Mouse (Mus musculus): ENCODE data around the gene Wnt1. TPM values are rescaled to one million over a fixed set of nuclear protein-coding genes. Genes with fewer than 3 reads are reported as not detected.
"Not testable (repeated sequence)": the region's sequence is repeated elsewhere in the genome, so short reads cannot be mapped to it uniquely, and the experiment has no call there.

The Wnt1 gene
- total RNA-seq, 2 experiments from 2014 or later: not detected

DNA sequence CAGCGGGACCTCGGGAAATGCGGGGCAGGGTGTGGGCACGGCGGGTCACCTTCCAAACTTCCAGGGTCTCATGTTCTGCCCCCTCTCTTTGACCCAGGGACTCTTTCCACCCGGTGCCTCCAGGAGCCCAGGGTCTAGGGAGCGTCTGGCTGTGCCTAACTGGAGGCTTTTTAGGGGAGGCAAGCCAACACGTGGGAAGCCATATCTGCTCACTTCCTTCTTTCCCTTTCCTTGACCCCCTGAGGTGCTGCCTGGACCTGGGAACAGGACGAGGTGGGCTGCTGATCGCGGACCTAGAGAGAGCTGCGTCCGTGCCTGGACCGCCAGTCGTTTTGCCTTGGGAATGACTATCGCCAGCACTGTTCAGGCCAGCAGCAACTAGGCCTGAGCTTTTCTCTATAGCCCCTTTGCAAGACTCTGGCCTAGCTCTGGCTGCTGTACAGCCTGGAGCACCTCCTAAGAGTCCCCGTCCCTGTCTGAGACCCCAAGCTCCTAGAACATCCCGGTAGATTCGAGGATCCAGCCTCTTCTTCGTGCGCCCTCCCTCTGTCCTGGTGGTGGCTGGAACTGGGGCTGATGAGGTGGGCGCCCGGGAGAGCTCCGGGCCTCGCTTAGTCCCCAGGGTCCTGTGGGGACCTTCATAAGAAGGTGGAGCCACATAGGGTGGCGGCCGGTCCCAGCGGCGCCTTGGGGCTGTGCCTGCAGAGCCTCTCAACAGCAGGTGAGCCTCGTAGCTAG lies 16.6 kb downstream of the Wnt1 start:
- no peak for DNase-seq

GRCm38 (mm10) chr15:98806809-98807770 lies 17.4 kb downstream of the Wnt1 start:
- DNase-seq: no peak

DNA sequence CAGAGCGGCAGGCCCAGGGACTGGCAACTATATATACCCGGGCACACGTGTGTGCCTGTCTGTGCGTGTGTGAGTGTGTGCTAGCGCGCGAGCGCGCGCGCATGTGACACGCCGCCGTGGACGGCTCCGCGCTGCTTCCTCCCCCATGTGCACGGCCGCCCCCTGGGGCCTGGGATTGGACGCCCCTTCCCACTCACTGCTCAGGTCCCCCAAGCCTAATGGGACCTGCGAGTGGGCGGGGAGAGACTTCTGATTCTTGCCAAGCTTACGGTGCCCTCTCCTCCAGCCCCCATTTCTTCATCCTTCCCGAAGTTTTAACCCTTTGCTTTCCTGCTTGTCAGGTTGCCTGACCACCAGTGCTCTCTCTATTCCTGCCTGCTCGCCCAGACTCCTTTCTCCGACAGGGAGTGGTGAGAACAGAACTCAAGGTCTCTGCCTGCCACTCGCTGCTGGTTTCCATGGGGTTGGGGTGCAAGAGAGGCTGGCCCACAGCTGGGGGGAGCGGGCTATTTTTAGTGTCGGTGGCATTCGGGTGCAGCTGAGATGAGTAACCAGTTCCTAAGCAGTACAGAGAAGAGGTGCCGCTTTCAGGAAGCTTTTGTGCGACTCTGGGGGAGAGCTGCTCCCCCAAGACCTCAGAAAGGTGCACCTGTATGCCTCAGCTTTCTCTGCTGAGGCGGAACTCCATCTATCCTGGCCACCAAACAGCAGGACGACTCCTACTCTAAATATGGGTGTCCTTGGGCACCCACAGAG lies 18.4 kb downstream of the Wnt1 start:
- no peak for DNase-seq

- no peak for DNase-seq
Observed at GRCm38 (mm10) chr15:98808651-98809134, 19.0 kb downstream of the Wnt1 start.

DNA sequence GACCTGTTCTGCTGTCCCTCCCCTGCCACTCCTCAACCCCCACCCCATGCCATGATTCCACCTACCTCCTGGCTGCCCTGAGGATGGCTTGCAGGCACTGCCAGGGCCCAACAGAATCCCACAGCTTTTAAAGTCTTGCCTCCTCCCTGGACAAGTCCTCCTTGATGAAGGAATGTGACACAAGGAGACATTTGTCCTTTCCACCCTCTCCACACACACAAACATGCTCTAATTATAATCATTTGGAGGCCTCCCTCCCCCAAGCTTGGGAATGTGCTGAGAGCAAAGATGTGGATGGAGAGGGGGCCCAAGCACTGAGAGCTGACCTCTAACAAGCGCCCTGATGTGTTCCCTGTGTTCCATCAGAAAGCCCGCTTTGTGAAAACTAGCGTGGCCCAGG lies 19.7 kb downstream of the Wnt1 start, which contains the start of gene Ddn:
Gene Ddn (minus strand): TSS at position 101 of the 400 bp plus-strand sequence.
- DNase-seq: no peak

DNA sequence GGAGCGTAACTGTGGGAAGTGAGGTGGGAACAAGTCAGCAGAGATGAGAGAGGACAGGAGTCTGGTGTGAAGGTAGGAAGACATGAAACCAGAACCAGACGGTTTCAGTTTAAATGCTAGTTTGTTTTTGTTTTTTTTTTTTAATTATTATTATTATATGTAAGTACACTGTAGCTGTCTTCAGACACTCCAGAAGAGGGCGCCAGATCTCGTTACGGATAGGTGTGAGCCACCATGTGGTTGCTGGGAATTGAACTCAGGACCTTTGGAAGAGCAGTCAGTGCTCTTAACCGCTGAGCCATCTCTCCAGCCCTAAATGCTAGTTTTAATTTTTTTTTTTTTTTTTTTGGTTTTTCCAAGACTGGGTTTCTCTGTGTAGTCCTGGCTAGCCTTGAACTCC lies 20.6 kb downstream of the Wnt1 start:
- DNase-seq: not testable (repeated sequence)

DNA sequence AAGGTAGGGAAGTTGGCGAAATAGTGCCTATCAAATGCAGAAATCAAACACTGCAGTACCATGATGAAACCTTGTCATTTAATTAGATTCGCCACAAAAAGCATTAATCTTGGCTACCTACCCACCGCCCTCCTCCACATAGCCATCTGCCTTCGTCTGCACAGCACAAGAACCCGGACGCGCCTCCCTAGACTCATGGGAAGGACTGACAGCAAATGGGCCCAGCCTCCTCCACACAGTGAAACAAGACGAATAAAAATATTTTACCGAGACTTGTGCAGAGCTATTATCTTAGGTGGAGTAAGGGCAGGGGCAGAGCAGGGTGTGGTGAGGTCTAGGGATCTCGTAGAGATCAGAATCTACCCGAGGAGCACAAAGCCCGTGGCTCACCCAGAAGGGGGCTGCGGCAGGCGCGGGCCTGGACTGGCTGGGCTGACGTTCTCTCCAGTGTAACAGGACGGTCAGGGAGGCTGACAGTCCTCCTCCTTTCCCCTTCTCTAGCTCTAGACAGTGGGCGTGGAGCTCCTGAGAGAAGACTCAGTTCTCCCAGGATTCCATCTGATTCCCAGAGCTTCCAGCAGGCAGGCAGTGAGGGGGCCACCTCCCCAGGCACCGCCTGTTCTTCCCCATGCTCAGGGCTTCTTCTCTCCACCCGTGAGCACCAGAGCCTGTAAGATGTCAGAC lies 23.2 kb downstream of the Wnt1 start:
- no peak for DNase-seq

DNA sequence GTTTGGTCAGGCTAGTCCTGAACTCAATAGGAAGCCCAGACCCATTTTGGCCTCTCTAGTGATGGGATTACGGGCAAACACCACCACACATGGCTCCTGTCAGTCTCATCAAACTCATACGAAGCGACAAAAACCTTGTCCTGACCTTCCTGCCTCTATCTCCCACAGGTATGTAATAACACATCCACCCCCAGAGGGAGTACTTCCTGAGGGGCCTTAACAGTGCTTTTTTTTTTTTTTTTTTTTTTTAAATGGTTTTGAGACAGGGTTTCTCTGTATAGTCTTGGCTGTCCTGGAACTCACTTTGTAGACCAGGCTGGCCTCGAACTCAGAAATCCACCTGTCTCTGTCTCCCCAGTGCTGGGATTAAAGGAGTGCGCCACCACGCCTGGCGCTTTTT lies 28.5 kb downstream of the Wnt1 start:
- no peak for DNase-seq

- no peak for DNase-seq
Observed at GRCm38 (mm10) chr15:98820937-98821336, 31.3 kb downstream of the Wnt1 start.

- DNase-seq: no peak
Observed at GRCm38 (mm10) chr15:98821403-98821802, 31.7 kb downstream of the Wnt1 start.

DNA sequence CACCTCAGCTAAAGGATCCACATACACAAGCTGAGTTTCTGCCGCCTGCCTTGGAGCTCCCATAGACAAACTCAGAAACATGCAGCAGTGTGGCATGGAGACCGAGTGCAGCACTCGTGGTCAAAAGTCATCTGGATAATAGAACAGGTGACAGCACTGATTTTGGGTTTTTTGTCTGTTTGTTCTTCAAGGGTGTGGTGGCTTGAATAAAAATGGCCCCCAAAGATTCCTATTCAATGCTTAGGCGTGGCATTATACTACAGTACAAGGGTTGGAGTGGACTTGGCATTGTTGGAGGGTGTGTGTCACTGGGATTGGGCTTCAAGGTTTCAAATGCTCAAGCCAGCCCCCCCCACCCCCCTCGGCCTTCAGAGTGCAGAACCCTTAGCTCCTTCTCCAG lies 32.5 kb downstream of the Wnt1 start:
- DNase-seq: no peak

DNA sequence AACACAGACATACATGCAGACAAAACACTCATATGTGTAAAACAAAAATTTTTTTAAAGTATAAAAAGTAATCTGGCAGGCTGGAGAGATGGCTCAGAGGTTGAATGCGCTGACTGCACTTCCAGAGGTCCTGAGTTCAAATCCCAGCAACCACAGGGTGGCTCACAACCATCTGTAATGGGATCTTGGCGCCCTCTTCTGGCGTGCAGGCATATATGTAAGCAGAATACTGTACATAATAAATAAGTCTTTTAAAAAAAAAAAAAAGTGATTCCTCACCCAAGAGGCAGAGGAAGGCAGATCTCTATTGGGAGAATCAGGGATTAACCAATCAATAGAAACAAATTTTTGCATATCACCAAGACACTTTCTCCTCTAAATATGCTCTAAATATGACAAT lies 33.8 kb downstream of the Wnt1 start:
- no peak for DNase-seq

DNA sequence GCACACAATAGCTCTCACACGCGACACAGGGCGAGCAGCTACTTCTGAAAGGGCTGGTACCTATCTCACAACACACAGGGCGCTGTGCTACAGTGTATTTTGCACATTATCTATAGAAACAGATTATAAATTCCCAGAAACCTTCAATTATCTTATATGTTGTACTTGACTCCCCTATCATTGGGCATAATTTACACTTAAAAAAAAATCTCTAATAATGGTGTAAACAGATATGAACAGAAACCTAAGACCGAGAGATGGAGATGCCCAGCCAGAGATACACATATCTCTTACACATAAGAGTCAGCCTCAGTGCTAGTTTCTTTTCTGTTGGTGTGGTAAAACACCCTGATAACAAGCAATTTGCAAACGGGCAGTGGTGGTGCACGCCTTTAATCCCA lies 38.0 kb downstream of the Wnt1 start:
- DNase-seq: no peak

DNA sequence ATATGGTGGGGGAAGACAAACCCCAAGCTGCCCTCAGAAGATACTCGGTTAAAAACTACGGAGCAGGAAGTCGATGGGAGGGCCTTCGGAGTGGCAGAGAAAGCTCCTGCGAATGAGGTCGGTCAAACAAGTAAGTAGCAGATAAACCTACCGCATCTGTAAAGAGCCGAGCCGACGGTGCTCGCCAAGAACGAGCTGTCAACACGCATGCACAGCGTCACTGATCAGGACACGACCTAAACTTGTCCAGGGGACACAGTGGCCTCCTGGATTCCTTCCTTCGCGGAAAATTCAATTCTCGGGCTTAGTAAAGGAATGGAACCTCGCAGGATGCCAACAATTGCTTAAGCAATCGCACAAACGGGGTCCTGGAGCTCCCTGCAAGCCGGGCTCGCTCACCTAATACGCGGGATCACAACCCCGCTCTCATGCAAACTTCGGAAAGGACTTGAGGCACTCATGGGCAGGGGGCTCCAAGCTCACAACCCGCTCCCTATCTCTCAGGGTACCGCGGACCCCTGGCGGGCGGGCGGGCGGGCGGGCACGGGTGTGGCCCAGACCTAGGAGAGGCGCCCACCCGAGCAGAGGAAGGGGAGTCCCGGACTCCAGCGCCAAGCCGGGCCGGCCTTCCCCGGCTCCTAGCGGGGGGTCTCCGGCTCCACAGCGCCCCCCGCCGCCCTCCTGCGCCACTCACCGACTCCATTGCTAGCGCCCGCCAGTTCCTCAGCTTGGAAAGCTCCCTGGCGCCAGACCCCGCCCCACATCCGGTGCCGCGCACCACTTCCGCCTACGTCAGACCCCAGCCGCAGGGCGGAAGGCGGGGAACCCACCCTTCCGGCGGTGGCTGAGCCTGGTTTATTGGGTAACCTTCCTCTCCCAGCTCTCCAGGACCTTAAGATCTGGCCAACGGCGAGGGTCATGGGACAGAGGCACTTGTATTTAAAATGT lies 41.4 kb downstream of the Wnt1 start, which contains the start of gene Prkag1:
Gene Prkag1 (minus strand): TSS at position 786 of the 948 bp plus-strand sequence.
- peak; percentile 96 for DNase-seq

- no peak for DNase-seq
Observed at GRCm38 (mm10) chr15:98831684-98832035, 42.0 kb downstream of the Wnt1 start.

GRCm38 (mm10) chr15:98832161-98833058 lies 42.8 kb downstream of the Wnt1 start:
- no peak for DNase-seq

GRCm38 (mm10) chr15:98833281-98833680 lies 43.6 kb downstream of the Wnt1 start:
- no peak for DNase-seq

- no peak for DNase-seq
Observed at GRCm38 (mm10) chr15:98834059-98834458, 44.4 kb downstream of the Wnt1 start.

DNA sequence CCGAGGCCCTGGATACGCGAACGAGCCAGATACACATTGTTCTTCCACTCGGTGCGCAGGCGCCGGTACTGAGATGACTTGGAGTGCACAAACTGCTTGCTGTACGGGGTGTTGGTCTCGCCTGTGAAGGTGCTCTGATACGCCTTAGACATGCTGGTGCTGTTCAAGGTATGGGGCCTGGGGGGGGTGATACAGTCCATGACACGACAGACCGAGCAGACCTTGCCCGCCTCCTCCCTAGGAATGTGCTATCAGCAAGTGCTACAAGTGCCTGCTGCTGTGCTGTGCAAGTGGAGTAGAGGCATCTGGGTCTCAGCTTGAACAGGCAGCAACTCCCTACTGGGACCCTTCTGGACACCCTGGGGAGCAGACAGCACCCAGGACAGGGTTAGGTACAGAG lies 45.6 kb downstream of the Wnt1 start:
- no peak for DNase-seq

All from gastrocnemius, postnatal 25 days (tissue).